Comparison of ENCODE assay signal across 8 mouse cellular contexts in the genomic region with DNA sequence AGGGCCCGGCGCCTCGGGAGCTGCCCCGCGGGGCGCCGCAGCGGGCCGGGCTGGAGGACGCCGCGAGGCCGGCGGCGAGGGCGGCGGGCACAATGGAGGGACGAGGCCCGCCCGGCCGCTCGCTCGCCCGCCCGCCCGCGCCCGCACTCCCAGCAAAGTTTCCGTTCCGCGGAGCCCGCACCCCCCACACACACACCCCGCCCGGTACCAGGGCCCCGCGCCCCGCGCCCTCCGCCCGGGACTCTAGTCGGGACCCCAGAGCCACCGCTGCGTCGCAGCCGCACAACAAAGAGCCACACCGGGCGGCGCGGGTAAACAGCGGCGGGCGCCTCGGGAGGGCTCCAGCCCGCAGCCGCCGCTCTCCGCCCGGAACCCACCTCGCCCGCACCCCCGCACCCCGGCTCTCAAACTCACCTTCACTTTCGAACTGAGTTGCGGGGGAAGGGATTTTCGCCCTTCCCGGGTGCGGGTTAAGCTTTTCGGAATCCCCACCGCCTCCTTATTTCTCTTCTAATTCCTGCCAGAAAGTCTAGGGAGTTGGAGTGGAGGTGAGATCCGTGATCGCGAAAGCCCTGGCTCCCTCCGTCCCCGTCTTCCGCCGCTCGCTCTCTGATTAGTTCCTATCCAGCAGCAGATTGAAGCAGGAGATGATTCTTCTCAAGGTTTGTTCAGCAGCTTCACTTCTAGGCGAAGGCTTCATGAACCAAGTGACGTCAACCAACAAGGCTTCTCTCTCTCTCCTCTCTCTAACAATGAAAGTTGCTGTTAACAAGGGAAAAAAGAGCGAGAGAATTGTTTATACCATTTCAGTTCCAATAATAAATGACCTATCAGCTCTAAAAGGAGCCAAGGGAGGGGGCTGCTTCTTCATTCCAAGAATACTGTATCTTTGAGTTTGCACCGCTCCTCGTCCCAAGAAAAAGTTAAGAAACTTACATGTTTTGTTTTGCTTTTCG.
A peak's percentile ranks its signal among the peaks of the same experiment; 100 is the strongest.
DNase-seq lines count a peak whose midpoint lies in the region; ATAC-seq and TF ChIP-seq lines count a peak whose summit lies in the region.

No protein-coding gene starts in this region.

- no peaks in the 10 kb centered on the region for H3K9me3 ChIP-seq in heart, embryonic 12.5 days (replicated peaks)
- H3K9me3 ChIP-seq in kidney, embryonic 15.5 days (replicated peaks): no peaks in the 10 kb centered on the region
- no peaks in the 10 kb centered on the region for H3K9me3 ChIP-seq in liver, embryonic 11.5 days (ENCODE audit: control insufficient read depth, low read length)

- peak; percentile 79; the same call in 1 of the 2 replicates for TF ChIP-seq POLR2A in bone marrow, adult 2 months (IDR thresholded peaks at IDR 0.05; ENCODE audit: borderline replicate concordance, control insufficient read depth, low read depth, low read length)
- TF ChIP-seq POLR2A in embryonic fibroblast, embryonic 13.5 days (IDR thresholded peaks at IDR 0.05; ENCODE audit: low read depth, low read length): peak; percentile 67
- TF ChIP-seq POLR2A in myocyte (IDR thresholded peaks at IDR 0.05; ENCODE audit: insufficient read length, low read depth): peak; percentile 74

- peaks cover 42% of the 10 kb centered on the region for H3K79me2 ChIP-seq in myocyte (ENCODE audit: control insufficient read depth, insufficient read depth)

- no peaks in the 10 kb centered on the region; the same call in 1 of the 2 replicates for H3K4me1 ChIP-seq in bone marrow, adult 2 months (ENCODE audit: control insufficient read depth, insufficient read depth, low read length)
- H3K4me1 ChIP-seq in embryonic fibroblast, embryonic 13.5 days (ENCODE audit: control insufficient read depth, insufficient read depth, low read length): no peaks in the 10 kb centered on the region; the same call in 1 of the 2 replicates
- peaks cover 14% of the 10 kb centered on the region for H3K4me1 ChIP-seq in heart, embryonic 12.5 days (replicated peaks)
- peaks cover 20% of the 10 kb centered on the region for H3K4me1 ChIP-seq in kidney, embryonic 15.5 days
- H3K4me1 ChIP-seq in liver, embryonic 11.5 days (replicated peaks; ENCODE audit: control insufficient read depth, insufficient read depth, low read length): peaks cover 22% of the 10 kb centered on the region

- 6% methylated on average over 66 of the region's 83 CpGs for WGBS in bone marrow, adult 2 months
- WGBS in heart, embryonic 12.5 days: 4% methylated on average over 71 of the region's 83 CpGs
- under 1% methylated on average over 73 of the region's 83 CpGs for WGBS in kidney, embryonic 15.5 days
- WGBS in liver, embryonic 11.5 days: under 1% methylated on average over 82 of the region's 83 CpGs

- no peak for TF ChIP-seq CTCF in bone marrow, adult 2 months (IDR thresholded peaks at IDR 0.05; ENCODE audit: control insufficient read depth, insufficient read depth, low read length)
- no peak for TF ChIP-seq CTCF in embryonic fibroblast, embryonic 13.5 days (IDR thresholded peaks at IDR 0.05; ENCODE audit: borderline replicate concordance, insufficient read depth, low read length)

- ATAC-seq in heart, embryonic 12.5 days (ENCODE audit: insufficient number of reproducible peaks, low FRiP score): peak; percentile 74
- peak; percentile 80 for ATAC-seq in kidney, embryonic 15.5 days (replicated peaks; ENCODE audit: low FRiP score)
- ATAC-seq in liver, embryonic 11.5 days (replicated peaks; ENCODE audit: low FRiP score): peak; percentile 73

- H3K9ac ChIP-seq in heart, embryonic 12.5 days: peak overlapping the region; percentile 99
- H3K9ac ChIP-seq in kidney, embryonic 15.5 days: peak overlapping the region; percentile 98
- H3K9ac ChIP-seq in liver, embryonic 11.5 days (ENCODE audit: low read depth, low read length): peak overlapping the region; percentile 85

- peak overlapping the region; percentile 67 for H3K4me2 ChIP-seq in heart, embryonic 12.5 days
- peak overlapping the region; percentile 64 for H3K4me2 ChIP-seq in kidney, embryonic 15.5 days
- H3K4me2 ChIP-seq in liver, embryonic 11.5 days: peak overlapping the region; percentile 77
- H3K4me2 ChIP-seq in myocyte (ENCODE audit: low read depth): peak overlapping the region; percentile 75

- H3ac ChIP-seq in myocyte (ENCODE audit: control insufficient read depth, insufficient read length): peak overlapping the region; percentile 99

- DNase-seq in B cell, adult 2 months: peak; percentile 71 to 76
- DNase-seq in liver, embryonic 11.5 days (ENCODE audit: low spot score): peak; percentile 80
- peak; percentile 72 for DNase-seq in splenic B cell, adult 2 months (ENCODE audit: low read depth, low spot score)

- H3K36me3 ChIP-seq in heart, embryonic 12.5 days: no peaks in the 10 kb centered on the region
- H3K36me3 ChIP-seq in kidney, embryonic 15.5 days: no peaks in the 10 kb centered on the region
- no peaks in the 10 kb centered on the region for H3K36me3 ChIP-seq in liver, embryonic 11.5 days (ENCODE audit: control insufficient read depth, insufficient read depth, low read length)
- no peaks in the 10 kb centered on the region for H3K36me3 ChIP-seq in myocyte (ENCODE audit: control insufficient read depth, insufficient read depth)
- no peaks in the 10 kb centered on the region for H3K36me3 ChIP-seq in splenic B cell, adult 2 months (ENCODE audit: control insufficient read depth, insufficient read depth, low read length, poor library complexity, severe bottlenecking)

- peak overlapping the region; percentile 93 for H3K4me3 ChIP-seq in bone marrow, adult 2 months (replicated peaks; ENCODE audit: control insufficient read depth, low read depth, low read length)
- peak overlapping the region; percentile 83 for H3K4me3 ChIP-seq in embryonic fibroblast, embryonic 13.5 days (ENCODE audit: insufficient read depth, low read length)
- peak overlapping the region; percentile 93 for H3K4me3 ChIP-seq in heart, embryonic 12.5 days
- H3K4me3 ChIP-seq in kidney, embryonic 15.5 days (replicated peaks): peak overlapping the region; percentile 94
- H3K4me3 ChIP-seq in liver, embryonic 11.5 days (ENCODE audit: low read depth, low read length): peak overlapping the region; percentile 94
- peak overlapping the region; percentile 69 for H3K4me3 ChIP-seq in myocyte

- peak overlapping the region; percentile 98 for H3K27ac ChIP-seq in bone marrow, adult 2 months (ENCODE audit: control insufficient read depth, insufficient read depth, low read depth, low read length, poor library complexity)
- peak overlapping the region; percentile 81 for H3K27ac ChIP-seq in embryonic fibroblast, embryonic 13.5 days (ENCODE audit: insufficient read depth, low read length)
- H3K27ac ChIP-seq in heart, embryonic 12.5 days (ENCODE audit: poor library complexity, severe bottlenecking): peak overlapping the region; percentile 99
- peak overlapping the region; percentile 100 for H3K27ac ChIP-seq in kidney, embryonic 15.5 days
- H3K27ac ChIP-seq in liver, embryonic 11.5 days (ENCODE audit: low read depth, low read length): peak overlapping the region; percentile 99

- no peaks in the 10 kb centered on the region for H3K27me3 ChIP-seq in heart, embryonic 12.5 days (replicated peaks)
- H3K27me3 ChIP-seq in kidney, embryonic 15.5 days: no peaks in the 10 kb centered on the region
- no peaks in the 10 kb centered on the region for H3K27me3 ChIP-seq in liver, embryonic 11.5 days (replicated peaks; ENCODE audit: control insufficient read depth, insufficient read depth, low read length)
- no peaks in the 10 kb centered on the region for H3K27me3 ChIP-seq in myocyte (ENCODE audit: control insufficient read depth, insufficient read depth, insufficient read length)
- no peaks in the 10 kb centered on the region for H3K27me3 ChIP-seq in splenic B cell, adult 2 months (ENCODE audit: control insufficient read depth, insufficient read depth, low read length, poor library complexity, severe bottlenecking)

TF ChIP-seq in myocyte, 11 proteins besides CTCF, POLR2A, EP300 and RAD21:
- peak; percentile 52 for TF ChIP-seq POLR2AphosphoS2 (IDR thresholded peaks at IDR 0.05; ENCODE audit: insufficient read length, low read depth)
- no peak for TF ChIP-seq REST (IDR thresholded peaks at IDR 0.05; ENCODE audit: insufficient read depth, insufficient read length)

Comparison
In these comparisons a context has a peak if more than half of its experiments do, and no peak if none do; other contexts are left out.
1. Peak in every context shown above with its lines: DNase-seq, ATAC-seq, H3K4me3 ChIP-seq and H3K27ac ChIP-seq.